Mouse (Mus musculus): ENCODE data around the gene Teddm2.
"Not testable (repeated sequence)": the region's sequence is repeated elsewhere in the genome, so short reads cannot be mapped to it uniquely, and the experiment has no call there.

The Teddm2 gene

GRCm38 (mm10) chr1:153903006-153903405 is 3.0 kb upstream of the Teddm2 start:
- no peak for DNase-seq

GRCm38 (mm10) chr1:153900860-153901730 is 1.1 kb upstream of the Teddm2 start:
- peak; percentile 78 for DNase-seq

- DNase-seq, result no peak
Observed at GRCm38 (mm10) chr1:153900381-153900780, 353 bp upstream of the Teddm2 start.

GRCm38 (mm10) chr1:153898989-153899730 is 868 bp downstream of the Teddm2 start:
- DNase-seq, result no peak

GRCm38 (mm10) chr1:153897196-153897595 is 2.8 kb downstream of the Teddm2 start:
- DNase-seq, result no peak

- DNase-seq, result peak; percentile 80
Observed at GRCm38 (mm10) chr1:153894979-153895378, 5.0 kb downstream of the Teddm2 start.

- DNase-seq, result no peak
Observed at GRCm38 (mm10) chr1:153894201-153894893, 5.7 kb downstream of the Teddm2 start.

- no peak for DNase-seq
Observed at GRCm38 (mm10) chr1:153893746-153894145, 6.3 kb downstream of the Teddm2 start.

GRCm38 (mm10) chr1:153891442-153891841 is 8.6 kb downstream of the Teddm2 start, which contains the start of gene Teddm1a:
Teddm1a (plus strand) TSS chr1:153891742.
- DNase-seq, result no peak

- no peak for DNase-seq
Observed at GRCm38 (mm10) chr1:153890121-153890520, 9.9 kb downstream of the Teddm2 start.

- no peak for DNase-seq
Observed at GRCm38 (mm10) chr1:153886024-153886633, 13.9 kb downstream of the Teddm2 start.

GRCm38 (mm10) chr1:153880391-153880790 is 19.6 kb downstream of the Teddm2 start:
- not testable (repeated sequence) for DNase-seq

GRCm38 (mm10) chr1:153874045-153874444 is 26.0 kb downstream of the Teddm2 start, which contains the start of gene Teddm1b:
Teddm1b (plus strand) TSS chr1:153874345.
- no peak for DNase-seq

- no peak for DNase-seq
Observed at GRCm38 (mm10) chr1:153855946-153856345, 44.1 kb downstream of the Teddm2 start.

GRCm38 (mm10) chr1:153852696-153853095 is 47.3 kb downstream of the Teddm2 start:
- DNase-seq, result not testable (repeated sequence)

GRCm38 (mm10) chr1:153846867-153847266 is 53.2 kb downstream of the Teddm2 start:
- DNase-seq, result peak; percentile 6

GRCm38 (mm10) chr1:153846420-153846819 is 53.6 kb downstream of the Teddm2 start:
- DNase-seq, result no peak

- DNase-seq, result no peak
Observed at GRCm38 (mm10) chr1:153844042-153844441, 56.0 kb downstream of the Teddm2 start, which contains the start of gene Rgsl1. Rgsl1 (minus strand) TSS chr1:153844142.

- DNase-seq, result no peak
Observed at GRCm38 (mm10) chr1:153842121-153842740, 57.8 kb downstream of the Teddm2 start.

GRCm38 (mm10) chr1:153836036-153836435 is 64.0 kb downstream of the Teddm2 start:
- no peak for DNase-seq

- no peak for DNase-seq
Observed at GRCm38 (mm10) chr1:153830746-153831145, 69.3 kb downstream of the Teddm2 start.

- no peak for DNase-seq
Observed at GRCm38 (mm10) chr1:153820216-153820615, 79.8 kb downstream of the Teddm2 start.
